Mouse (Mus musculus) heart, postnatal 10 days (tissue): ENCODE data around the gene Slc8a1. TPM values are rescaled to one million over a fixed set of nuclear protein-coding genes. Genes with fewer than 3 reads are reported as not detected.
A peak's percentile ranks its signal among the peaks of the same experiment; 100 is the strongest.

Experiments used
- DNase-seq, 2 experiments: peaks; one replicate each; pipeline ENCODE4 v3.0.0; 2021
- intact Hi-C: fragments of 180-260 bp; cut with DNase I; formaldehyde crosslinking; loops from one replicate; pipeline ENCODE4 v1.15.1; 2025
- total RNA-seq, 2 experiments: library from RNA; stranded (reverse); gene quantifications; 2 replicates each; pipeline ENCODE4 v1.2.3; 2021

Gene Slc8a1
- total RNA-seq, 2 experiments from 2014 or later = 595 to 645 TPM

DNA sequence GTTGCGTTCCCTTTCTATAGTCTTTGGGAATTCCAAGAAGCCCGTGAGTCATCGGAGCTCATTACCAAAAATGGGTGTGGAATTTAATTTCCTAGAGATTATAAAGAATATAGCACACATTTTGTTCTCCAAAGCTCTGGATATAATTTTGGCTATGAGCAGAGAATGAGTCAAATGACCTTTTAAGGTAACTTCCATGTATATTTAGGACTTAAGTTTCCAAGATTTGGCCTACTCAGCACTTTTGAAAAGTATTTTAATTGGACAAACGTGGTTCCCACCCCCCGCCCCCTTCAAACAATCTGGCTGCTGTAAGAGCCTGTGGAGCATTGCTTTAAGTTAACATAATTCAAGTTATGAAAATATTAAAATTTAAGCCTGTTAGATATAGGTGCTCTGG is 151.4 kb downstream of the Slc8a1 start:
- DNase-seq = no peak

GRCm38 (mm10) chr17:81579728-81580425 is 158.3 kb downstream of the Slc8a1 start:
- intact Hi-C loops = no loop called here
- DNase-seq = peak; percentile 60 to 64

More for the DNA sequence above, 151.4 kb downstream of the Slc8a1 start:
- intact Hi-C loops = no loop called here

- DNase-seq = no peak
- intact Hi-C loops = no loop called here
These were observed 161.3 kb downstream of the Slc8a1 start for GRCm38 (mm10) chr17:81576893-81577292.

- intact Hi-C loops = no loop called here
These were observed 172.4 kb downstream of the Slc8a1 start for GRCm38 (mm10) chr17:81565634-81566372.

GRCm38 (mm10) chr17:81554052-81554734 is 184.0 kb downstream of the Slc8a1 start:
- intact Hi-C loops = no loop called here
- DNase-seq = no peak

More at GRCm38 (mm10) chr17:81565634-81566372, 172.4 kb downstream of the Slc8a1 start:
- no peak for DNase-seq

- intact Hi-C loops = no loop called here
- no peak for DNase-seq
These were observed 186.1 kb downstream of the Slc8a1 start for GRCm38 (mm10) chr17:81551856-81552635.

- intact Hi-C loops = no loop called here
- no peak for DNase-seq
These were observed 187.3 kb downstream of the Slc8a1 start for GRCm38 (mm10) chr17:81550864-81551263.

GRCm38 (mm10) chr17:81548016-81548415 is 190.2 kb downstream of the Slc8a1 start:
- DNase-seq = no peak
- intact Hi-C loops = no loop called here

DNA sequence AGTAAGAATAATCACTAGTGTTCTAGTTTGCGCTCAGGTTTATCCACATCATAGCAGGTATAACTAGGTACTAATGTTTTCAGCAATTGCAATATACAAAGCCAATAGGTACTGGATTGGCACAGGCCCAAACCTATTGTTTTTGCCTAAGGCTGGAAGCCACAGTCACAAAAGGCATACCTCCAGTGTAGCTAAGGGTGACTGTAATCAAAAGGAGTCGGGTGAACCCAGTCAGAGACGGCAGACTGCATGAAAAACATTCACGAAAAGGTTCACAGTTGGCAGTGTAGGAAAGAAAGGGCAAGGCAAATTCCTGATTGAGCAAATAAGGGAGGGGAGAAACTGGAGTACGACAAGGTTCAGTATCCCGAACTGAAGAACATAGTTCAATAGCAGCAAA is 191.7 kb downstream of the Slc8a1 start:
- intact Hi-C loops = no loop called here
- DNase-seq = no peak

DNA sequence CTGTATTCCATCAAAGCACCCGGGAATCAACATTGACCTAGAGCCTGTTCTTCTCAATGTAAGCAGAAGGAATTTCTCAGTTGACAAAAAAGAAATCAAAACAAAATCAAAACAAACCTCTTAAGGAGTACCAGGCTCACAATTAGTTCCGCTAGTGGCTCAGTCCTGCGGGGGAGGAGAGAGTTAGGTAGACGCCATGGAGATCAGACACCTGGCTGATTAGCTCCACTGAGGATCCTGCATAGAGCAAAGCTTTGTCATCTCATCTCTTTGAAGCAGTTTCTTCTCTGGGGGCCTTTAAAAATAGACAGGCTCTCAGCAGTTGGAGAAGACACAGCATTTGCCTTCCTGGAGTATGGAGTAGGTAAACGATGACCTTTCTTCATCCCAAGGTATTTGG is 192.2 kb downstream of the Slc8a1 start:
- intact Hi-C loops = no loop called here
- DNase-seq = no peak

DNA sequence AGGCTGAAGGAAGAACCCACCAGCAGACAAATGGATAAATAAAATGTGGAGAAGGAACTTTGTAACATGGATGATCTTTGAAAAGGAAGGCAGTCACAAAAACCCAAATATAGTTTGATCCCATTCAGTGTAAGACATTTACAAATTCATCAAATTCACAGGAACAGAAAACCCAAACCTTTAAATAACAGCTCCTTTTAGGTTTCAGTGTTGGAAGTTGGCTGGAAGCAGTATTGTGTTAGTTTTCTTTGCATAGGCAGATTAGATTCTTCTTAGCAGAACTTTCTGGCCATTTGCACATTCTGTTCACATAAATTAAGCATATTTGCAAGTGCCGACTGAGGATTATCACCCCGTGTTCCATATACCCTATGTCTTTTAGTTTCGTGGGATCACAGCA is 193.3 kb downstream of the Slc8a1 start:
- intact Hi-C loops = no loop called here
- no peak for DNase-seq

DNA sequence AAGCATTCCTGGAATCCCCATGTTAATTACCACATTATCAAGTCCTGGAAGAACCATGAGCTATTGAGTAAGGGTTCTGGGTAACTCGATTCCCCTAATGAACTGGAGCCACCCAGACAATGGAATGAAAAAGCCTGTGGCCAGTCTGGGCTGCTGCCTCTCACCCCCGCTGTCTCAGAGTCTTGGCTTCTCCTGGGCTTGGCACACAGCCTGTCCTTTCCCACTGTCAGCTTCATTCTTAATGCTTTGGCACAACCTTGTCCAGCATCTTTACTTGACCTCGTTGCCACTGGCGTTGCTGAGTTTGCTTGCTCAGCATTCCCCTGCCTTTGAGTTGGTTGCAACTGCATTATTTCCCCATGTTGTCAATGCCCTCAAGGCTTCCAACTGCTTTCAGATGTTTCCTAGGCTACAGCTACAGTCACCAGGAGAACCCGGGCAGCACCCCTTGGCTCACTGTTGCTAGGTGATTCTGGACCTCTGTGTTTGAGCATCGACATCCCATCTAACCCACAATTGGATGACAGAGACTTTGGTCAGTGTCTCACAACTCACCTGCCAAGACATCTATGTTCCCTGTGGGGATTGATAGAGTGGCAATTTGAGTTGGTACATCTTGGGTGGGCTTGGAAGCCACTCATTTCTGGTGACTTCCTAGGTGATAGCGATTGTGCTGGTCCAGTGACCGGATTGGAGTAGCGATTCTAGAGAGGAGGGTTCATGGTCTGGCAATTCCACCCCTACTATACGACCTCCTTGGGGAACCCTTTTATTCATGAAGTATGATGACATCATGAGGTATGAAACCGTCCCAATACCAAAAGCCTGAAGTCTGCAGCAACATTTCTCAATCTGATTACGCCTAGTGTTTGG is 195.6 kb downstream of the Slc8a1 start:
- intact Hi-C loops = no loop called here
- DNase-seq = peak; percentile 59 to 61

GRCm38 (mm10) chr17:81538163-81539160 is 199.7 kb downstream of the Slc8a1 start:
- intact Hi-C loops = loop anchor here (5.0 kb wide), 1 partner anchor 46 kb away; no protein-coding TSS in a partner anchor
- no peak for DNase-seq

DNA sequence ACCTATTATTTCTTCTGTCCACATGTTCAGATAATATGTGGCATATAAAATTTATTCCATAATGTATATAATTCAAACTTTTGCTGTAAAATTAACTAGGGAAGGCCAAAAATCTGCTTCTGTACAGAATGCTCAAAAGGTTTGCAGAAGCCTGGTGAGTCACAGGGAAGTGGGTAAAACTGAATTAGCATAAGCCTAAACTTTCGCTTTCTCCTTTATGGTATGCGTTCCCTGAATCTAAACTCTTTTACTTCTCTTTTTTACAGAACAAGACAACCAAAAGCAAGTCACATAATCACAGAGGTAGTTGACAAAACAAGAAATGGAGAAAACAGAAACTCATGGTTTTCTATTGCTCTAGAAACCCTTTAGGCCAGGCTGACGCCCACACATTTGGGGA is 202.1 kb downstream of the Slc8a1 start:
- intact Hi-C loops = loop anchor here (5.0 kb wide), 1 partner anchor 44 kb away; no protein-coding TSS in a partner anchor
- DNase-seq = no peak

GRCm38 (mm10) chr17:81529849-81530248 is 208.3 kb downstream of the Slc8a1 start:
- DNase-seq = no peak
- intact Hi-C loops = no loop called here

- intact Hi-C loops = no loop called here
- DNase-seq = no peak
These were observed 209.2 kb downstream of the Slc8a1 start for GRCm38 (mm10) chr17:81528940-81529339.

DNA sequence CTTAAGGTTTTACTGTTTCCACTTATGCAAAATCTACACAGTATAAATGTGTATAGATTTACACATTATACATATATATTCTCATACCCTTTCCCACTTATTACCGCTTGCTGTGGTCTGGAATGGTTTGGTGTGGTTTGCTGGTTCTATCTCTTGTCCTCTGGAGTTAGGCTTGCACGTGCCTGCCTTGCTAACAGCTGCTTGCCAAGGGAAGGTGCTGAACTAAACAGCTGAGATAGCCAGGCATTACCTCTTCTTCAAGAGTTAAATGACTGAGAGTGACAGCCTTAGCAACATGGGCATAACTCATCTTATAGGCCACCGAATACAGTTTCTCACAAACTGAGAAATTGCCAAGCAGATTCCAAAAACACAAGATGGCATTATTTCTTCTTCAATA is 211.7 kb downstream of the Slc8a1 start:
- intact Hi-C loops = no loop called here
- no peak for DNase-seq

GRCm38 (mm10) chr17:81524826-81525225 is 213.4 kb downstream of the Slc8a1 start:
- intact Hi-C loops = no loop called here
- DNase-seq = no peak
